Mouse (Mus musculus): ENCODE measurements at regions not wholly inside any gene's neighbourhood (a gene's known extent, or its start where the extent isn't known, plus 50 kb on each side); places are given as distances from the start of the nearest gene placed in this dataset.

- H3K4me3 ChIP-seq (replicated peaks): no peak overlapping the region
- WGBS: 69% methylated on average over 10 of the region's 10 CpGs
- no peaks in the 10 kb centered on the region for H3K4me1 ChIP-seq
- no peaks in the 10 kb centered on the region for H3K27me3 ChIP-seq (replicated peaks)
- H3K4me2 ChIP-seq: no peak overlapping the region
- H3K9me3 ChIP-seq (replicated peaks): no peaks in the 10 kb centered on the region
- no peaks in the 10 kb centered on the region for H3K36me3 ChIP-seq
- ATAC-seq (ENCODE audit: low FRiP score): no peak
- no peak overlapping the region for H3K27ac ChIP-seq (replicated peaks)
- no peak overlapping the region for H3K9ac ChIP-seq (replicated peaks)
Observed at GRCm38 (mm10) chr7:118042914-118043313, 73.1 kb downstream of the Rps15a start.

- Histone ChIP-seq H3K4me3 (replicated peaks) (no peak overlapping the region), H3K9ac (replicated peaks) (no peak overlapping the region), H3K9me3 (replicated peaks) (no peaks in the 10 kb centered on the region), H3K4me1 (no peaks in the 10 kb centered on the region), H3K27me3 (replicated peaks) (no peaks in the 10 kb centered on the region), H3K4me2 (no peak overlapping the region), H3K27ac (replicated peaks) (no peak overlapping the region), H3K36me3 (no peaks in the 10 kb centered on the region)
- WGBS: 77% methylated on average over 4 of the region's 4 CpGs
- ATAC-seq (ENCODE audit: low FRiP score): no peak
Observed at GRCm38 (mm10) chr7:118039862-118040261, 76.1 kb downstream of the Rps15a start.

- Histone ChIP-seq H3K36me3 (no peaks in the 10 kb centered on the region), H3K27ac (replicated peaks) (no peak overlapping the region), H3K4me3 (replicated peaks) (no peak overlapping the region), H3K9me3 (replicated peaks) (no peaks in the 10 kb centered on the region), H3K4me1 (no peaks in the 10 kb centered on the region), H3K9ac (replicated peaks) (no peak overlapping the region), H3K4me2 (no peak overlapping the region), H3K27me3 (replicated peaks) (no peaks in the 10 kb centered on the region)
- no peak for ATAC-seq (ENCODE audit: low FRiP score)
- whole genome bisulfite sequencing: 84% methylated on average over 3 of the region's 3 CpGs
Observed at GRCm38 (mm10) chr7:118037062-118037461, 78.9 kb downstream of the Rps15a start.

GRCm38 (mm10) chr7:118026106-118026526, 89.9 kb downstream of the Rps15a start:
- Histone ChIP-seq H3K27ac (replicated peaks) (no peak overlapping the region), H3K4me2 (no peak overlapping the region), H3K9ac (replicated peaks) (no peak overlapping the region), H3K36me3 (no peaks in the 10 kb centered on the region), H3K9me3 (replicated peaks) (no peaks in the 10 kb centered on the region), H3K27me3 (replicated peaks) (no peaks in the 10 kb centered on the region), H3K4me3 (replicated peaks) (no peak overlapping the region), H3K4me1 (peaks cover 8% of the 10 kb centered on the region; the same call in 1 of the 2 replicates)
- ATAC-seq (ENCODE audit: low FRiP score): no peak
- WGBS: 25% methylated on average over 10 of the region's 10 CpGs

- Histone ChIP-seq H3K27me3 (replicated peaks) (no peaks in the 10 kb centered on the region), H3K27ac (replicated peaks) (0 out of 2 replicates have a peak overlapping the region, but pooled peaks have one; percentile 3), H3K9me3 (replicated peaks) (no peaks in the 10 kb centered on the region), H3K4me3 (replicated peaks) (no peak overlapping the region), H3K9ac (replicated peaks) (no peak overlapping the region), H3K4me2 (no peak overlapping the region), H3K4me1 (peaks cover 13% of the 10 kb centered on the region; the same call in 1 of the 2 replicates), H3K36me3 (no peaks in the 10 kb centered on the region)
- 0 out of 2 replicates have a peak, but pooled peaks have one; percentile 53 for ATAC-seq (ENCODE audit: low FRiP score)
- WGBS: 60% methylated on average over 7 of the region's 7 CpGs
Observed at GRCm38 (mm10) chr7:118004620-118005019, 111.4 kb downstream of the Rps15a start.

GRCm38 (mm10) chr7:118001881-118002280, 114.1 kb downstream of the Rps15a start:
- no peak for ATAC-seq (ENCODE audit: low FRiP score)
- H3K4me1 ChIP-seq: peaks cover 13% of the 10 kb centered on the region; the same call in 1 of the 2 replicates
- H3K36me3 ChIP-seq: no peaks in the 10 kb centered on the region
- no peaks in the 10 kb centered on the region for H3K27me3 ChIP-seq (replicated peaks)
- H3K9me3 ChIP-seq (replicated peaks): no peaks in the 10 kb centered on the region
- no peak overlapping the region for H3K9ac ChIP-seq (replicated peaks)
- H3K27ac ChIP-seq (replicated peaks): no peak overlapping the region
- H3K4me3 ChIP-seq (replicated peaks): no peak overlapping the region
- H3K4me2 ChIP-seq: no peak overlapping the region
- WGBS: 72% methylated on average over 3 of the region's 3 CpGs

GRCm38 (mm10) chr7:118001121-118001520, 114.9 kb downstream of the Rps15a start:
- no peaks in the 10 kb centered on the region for H3K9me3 ChIP-seq (replicated peaks)
- no peak for ATAC-seq (ENCODE audit: low FRiP score)
- no peaks in the 10 kb centered on the region for H3K36me3 ChIP-seq
- 7% methylated on average over 4 of the region's 4 CpGs for WGBS
- H3K9ac ChIP-seq (replicated peaks): no peak overlapping the region
- no peak overlapping the region for H3K4me3 ChIP-seq (replicated peaks)
- peaks cover 13% of the 10 kb centered on the region; the same call in 1 of the 2 replicates for H3K4me1 ChIP-seq
- no peaks in the 10 kb centered on the region for H3K27me3 ChIP-seq (replicated peaks)
- H3K4me2 ChIP-seq: no peak overlapping the region
- no peak overlapping the region for H3K27ac ChIP-seq (replicated peaks)

- no peaks in the 10 kb centered on the region for H3K27me3 ChIP-seq (replicated peaks)
- H3K9ac ChIP-seq (replicated peaks): no peak overlapping the region
- no peaks in the 10 kb centered on the region for H3K36me3 ChIP-seq
- no peak overlapping the region for H3K4me3 ChIP-seq (replicated peaks)
- H3K9me3 ChIP-seq (replicated peaks): no peaks in the 10 kb centered on the region
- WGBS: 89% methylated on average over 4 of the region's 4 CpGs
- no peak overlapping the region for H3K4me2 ChIP-seq
- H3K4me1 ChIP-seq: no peaks in the 10 kb centered on the region
- no peak for ATAC-seq (ENCODE audit: low FRiP score)
- no peak overlapping the region for H3K27ac ChIP-seq (replicated peaks)
Observed at GRCm38 (mm10) chr7:117982177-117982576, 133.8 kb downstream of the Rps15a start.

GRCm38 (mm10) chr7:117971176-117971575, 144.8 kb downstream of the Rps15a start:
- Histone ChIP-seq H3K27me3 (replicated peaks) (no peaks in the 10 kb centered on the region), H3K27ac (replicated peaks) (no peak overlapping the region), H3K9ac (replicated peaks) (no peak overlapping the region), H3K4me2 (no peak overlapping the region), H3K36me3 (no peaks in the 10 kb centered on the region), H3K9me3 (replicated peaks) (no peaks in the 10 kb centered on the region), H3K4me3 (replicated peaks) (no peak overlapping the region), H3K4me1 (peaks cover 4% of the 10 kb centered on the region; the same call in 1 of the 2 replicates)
- no peak for ATAC-seq (ENCODE audit: low FRiP score)
- WGBS: 50% methylated on average over 1 of the region's 1 CpGs

- no peaks in the 10 kb centered on the region for H3K4me1 ChIP-seq
- no peaks in the 10 kb centered on the region for H3K36me3 ChIP-seq
- H3K4me3 ChIP-seq (replicated peaks): no peak overlapping the region
- WGBS: 93% methylated on average over 3 of the region's 3 CpGs
- no peak overlapping the region for H3K4me2 ChIP-seq
- no peak overlapping the region for H3K27ac ChIP-seq (replicated peaks)
- no peaks in the 10 kb centered on the region for H3K9me3 ChIP-seq (replicated peaks)
- no peak for ATAC-seq (ENCODE audit: low FRiP score)
- H3K9ac ChIP-seq (replicated peaks): no peak overlapping the region
- H3K27me3 ChIP-seq (replicated peaks): no peaks in the 10 kb centered on the region
Observed at GRCm38 (mm10) chr7:117943435-117943834, 172.6 kb downstream of the Rps15a start.

- Histone ChIP-seq H3K9ac (replicated peaks) (no peak overlapping the region), H3K4me2 (no peak overlapping the region), H3K4me1 (no peaks in the 10 kb centered on the region), H3K27me3 (replicated peaks) (no peaks in the 10 kb centered on the region), H3K9me3 (replicated peaks) (no peaks in the 10 kb centered on the region), H3K4me3 (replicated peaks) (no peak overlapping the region), H3K27ac (replicated peaks) (no peak overlapping the region), H3K36me3 (no peaks in the 10 kb centered on the region)
- no peak for ATAC-seq (ENCODE audit: low FRiP score)
- 58% methylated on average over 7 of the region's 7 CpGs for WGBS
Observed at GRCm38 (mm10) chr7:117939618-117940017, 176.4 kb downstream of the Rps15a start.

GRCm38 (mm10) chr7:117934908-117935307, 181.1 kb downstream of the Rps15a start:
- peaks cover 5% of the 10 kb centered on the region; the same call in 1 of the 2 replicates for H3K4me1 ChIP-seq
- no peaks in the 10 kb centered on the region for H3K9me3 ChIP-seq (replicated peaks)
- no peaks in the 10 kb centered on the region for H3K27me3 ChIP-seq (replicated peaks)
- ATAC-seq (ENCODE audit: low FRiP score): no peak
- no peak overlapping the region for H3K27ac ChIP-seq (replicated peaks)
- H3K36me3 ChIP-seq: no peaks in the 10 kb centered on the region
- WGBS: 81% methylated on average over 3 of the region's 3 CpGs
- H3K4me3 ChIP-seq (replicated peaks): no peak overlapping the region
- no peak overlapping the region for H3K4me2 ChIP-seq
- no peak overlapping the region for H3K9ac ChIP-seq (replicated peaks)
